Mouse (Mus musculus): ENCODE results near the gene Mark2. TPM values are rescaled to one million over a fixed set of nuclear protein-coding genes. Genes with fewer than 3 reads are reported as not detected.

Mark2 gene
- polyA plus RNA-seq, 1 experiment from 2014 or later = 49.1 TPM

- H3K4me1 ChIP-seq = peaks cover 19% of the 10 kb centered on the region
- no peaks in the 10 kb centered on the region for H3K9me3 ChIP-seq
- peaks cover 29% of the 10 kb centered on the region for H3K36me3 ChIP-seq (replicated peaks)
- H3K27ac ChIP-seq (replicated peaks) = peak within 1 kb of the TSS; percentile 88
- DNase-seq (ENCODE audit: low spot score) = peak; percentile 95
- 1% methylated on average over 80 of the region's 80 CpGs for WGBS
- peak within 1 kb of the TSS; percentile 81 for H3K4me3 ChIP-seq
- H3K27me3 ChIP-seq (replicated peaks; ENCODE audit: low read depth, poor library complexity, severe bottlenecking) = 0 out of 2 replicates have a peak, but pooled peaks cover 5% of the 10 kb centered on the region
These were observed 100.6 kb downstream of the Mark2 start, which contains the start of gene Naa40 for GRCm38 (mm10) chr19:7240782-7241690. TSS of gene Naa40 (minus strand) at chr19:7241183.

- Histone ChIP-seq H3K27me3 (replicated peaks; ENCODE audit: low read depth, poor library complexity, severe bottlenecking) (0 out of 2 replicates have a peak, but pooled peaks cover 5% of the 10 kb centered on the region), H3K36me3 (replicated peaks) (peaks cover 37% of the 10 kb centered on the region), H3K4me1 (peaks cover 19% of the 10 kb centered on the region), H3K27ac (replicated peaks) (peak overlapping the region; percentile 88), H3K4me3 (peak overlapping the region; percentile 81), H3K9me3 (no peaks in the 10 kb centered on the region)
- no peak for DNase-seq (ENCODE audit: low spot score)
- 4% methylated on average over 13 of the region's 13 CpGs for WGBS
These were observed 101.4 kb downstream of the Mark2 start for GRCm38 (mm10) chr19:7240291-7240690.

GRCm38 (mm10) chr19:7239574-7239973, 102.1 kb downstream of the Mark2 start:
- peaks cover 41% of the 10 kb centered on the region for H3K36me3 ChIP-seq (replicated peaks)
- peak overlapping the region; percentile 81 for H3K4me3 ChIP-seq
- 0 out of 2 replicates have a peak, but pooled peaks cover 5% of the 10 kb centered on the region for H3K27me3 ChIP-seq (replicated peaks; ENCODE audit: low read depth, poor library complexity, severe bottlenecking)
- no peak for DNase-seq (ENCODE audit: low spot score)
- 90% methylated on average over 3 of the region's 3 CpGs for WGBS
- peaks cover 19% of the 10 kb centered on the region for H3K4me1 ChIP-seq
- no peak overlapping the region; the same call in 1 of the 2 replicates for H3K27ac ChIP-seq (replicated peaks)
- no peaks in the 10 kb centered on the region for H3K9me3 ChIP-seq

- Histone ChIP-seq H3K27ac (replicated peaks) (no peak overlapping the region), H3K4me3 (no peak overlapping the region), H3K4me1 (peaks cover 18% of the 10 kb centered on the region), H3K27me3 (replicated peaks; ENCODE audit: low read depth, poor library complexity, severe bottlenecking) (no peaks in the 10 kb centered on the region), H3K9me3 (no peaks in the 10 kb centered on the region), H3K36me3 (replicated peaks) (peaks cover 70% of the 10 kb centered on the region)
- DNase-seq (ENCODE audit: low spot score) = no peak
- 87% methylated on average over 4 of the region's 4 CpGs for WGBS
These were observed 104.9 kb downstream of the Mark2 start for GRCm38 (mm10) chr19:7236742-7237141.

- peaks cover 11% of the 10 kb centered on the region for H3K4me1 ChIP-seq
- no peaks in the 10 kb centered on the region for H3K9me3 ChIP-seq
- H3K27me3 ChIP-seq (replicated peaks; ENCODE audit: low read depth, poor library complexity, severe bottlenecking) = no peaks in the 10 kb centered on the region
- 89% methylated on average over 2 of the region's 2 CpGs for WGBS
- H3K4me3 ChIP-seq = no peak overlapping the region
- H3K36me3 ChIP-seq (replicated peaks) = peaks cover 77% of the 10 kb centered on the region
- DNase-seq (ENCODE audit: low spot score) = no peak
- H3K27ac ChIP-seq (replicated peaks) = no peak overlapping the region
These were observed 105.6 kb downstream of the Mark2 start for GRCm38 (mm10) chr19:7236011-7236410.

GRCm38 (mm10) chr19:7235461-7235860, 106.2 kb downstream of the Mark2 start:
- H3K9me3 ChIP-seq = no peaks in the 10 kb centered on the region
- H3K27me3 ChIP-seq (replicated peaks; ENCODE audit: low read depth, poor library complexity, severe bottlenecking) = no peaks in the 10 kb centered on the region
- H3K36me3 ChIP-seq (replicated peaks) = peaks cover 83% of the 10 kb centered on the region
- peaks cover 11% of the 10 kb centered on the region for H3K4me1 ChIP-seq
- no peak overlapping the region for H3K27ac ChIP-seq (replicated peaks)
- no peak overlapping the region for H3K4me3 ChIP-seq
- 94% methylated on average over 9 of the region's 9 CpGs for WGBS
- DNase-seq (ENCODE audit: low spot score) = no peak

GRCm38 (mm10) chr19:7234537-7235221, 107.0 kb downstream of the Mark2 start:
- Histone ChIP-seq H3K36me3 (replicated peaks) (peaks cover 90% of the 10 kb centered on the region), H3K4me3 (peak overlapping the region; percentile 9; the same call in 1 of the 2 replicates), H3K27ac (replicated peaks) (no peak overlapping the region), H3K9me3 (no peaks in the 10 kb centered on the region), H3K4me1 (peaks cover 3% of the 10 kb centered on the region), H3K27me3 (replicated peaks; ENCODE audit: low read depth, poor library complexity, severe bottlenecking) (no peaks in the 10 kb centered on the region)
- peak; percentile 67 for DNase-seq (ENCODE audit: low spot score)
- WGBS = 67% methylated on average over 8 of the region's 8 CpGs

GRCm38 (mm10) chr19:7226511-7226914, 115.1 kb downstream of the Mark2 start:
- WGBS = 80% methylated on average over 6 of the region's 6 CpGs
- Histone ChIP-seq H3K9me3 (0 out of 2 replicates have a peak, but pooled peaks cover 3% of the 10 kb centered on the region), H3K4me1 (no peaks in the 10 kb centered on the region), H3K4me3 (no peak overlapping the region), H3K27ac (replicated peaks) (no peak overlapping the region), H3K36me3 (replicated peaks) (peaks cover 67% of the 10 kb centered on the region), H3K27me3 (replicated peaks; ENCODE audit: low read depth, poor library complexity, severe bottlenecking) (no peaks in the 10 kb centered on the region)
- DNase-seq (ENCODE audit: low spot score) = no peak

Other genes with a start within 250 kb of the Mark2 start
- gene Flrt1, start 236.1 kb downstream of the Mark2 start, polyA plus RNA-seq (2016; fragmentation: Nextera tagmentation; extraction: Ambion mirVana) = 2.5 and 2.9 TPM in 2 replicates
- gene Otub1, start 135.5 kb downstream of the Mark2 start, polyA plus RNA-seq (2016; fragmentation: Nextera tagmentation; extraction: Ambion mirVana) = 275 and 276 TPM in 2 replicates
- 867 and 877 TPM in 2 replicates for gene Cox8a, start 124.2 kb downstream of the Mark2 start, polyA plus RNA-seq (2016; fragmentation: Nextera tagmentation; extraction: Ambion mirVana)
- gene Naa40, start 100.7 kb downstream of the Mark2 start, polyA plus RNA-seq (2016; fragmentation: Nextera tagmentation; extraction: Ambion mirVana) = 93.2 and 94.4 TPM in 2 replicates
- gene Rcor2, start 74.5 kb downstream of the Mark2 start, polyA plus RNA-seq (2016; fragmentation: Nextera tagmentation; extraction: Ambion mirVana) = 51.0 and 58.6 TPM in 2 replicates
- gene Spindoc, start 41.1 kb upstream of the Mark2 start, polyA plus RNA-seq (2016; fragmentation: Nextera tagmentation; extraction: Ambion mirVana) = 44.5 and 51.7 TPM in 2 replicates
- 6.1 and 7.1 TPM in 2 replicates for gene 2700081O15Rik, start 75.8 kb upstream of the Mark2 start, polyA plus RNA-seq (2016; fragmentation: Nextera tagmentation; extraction: Ambion mirVana)
- 145 and 153 TPM in 2 replicates for gene Rtn3, start 141.4 kb upstream of the Mark2 start, polyA plus RNA-seq (2016; fragmentation: Nextera tagmentation; extraction: Ambion mirVana)
- gene Atl3, start 152.2 kb upstream of the Mark2 start, polyA plus RNA-seq (2016; fragmentation: Nextera tagmentation; extraction: Ambion mirVana) = 6.4 and 8.5 TPM in 2 replicates
- 6.5 and 7.3 TPM in 2 replicates for gene Pla2g16, start 215.6 kb upstream of the Mark2 start, polyA plus RNA-seq (2016; fragmentation: Nextera tagmentation; extraction: Ambion mirVana)